Mouse (Mus musculus) thymus, postnatal 0 days (tissue): ENCODE data around the gene Ccnl2. TPM values are rescaled to one million over a fixed set of nuclear protein-coding genes. Genes with fewer than 3 reads are reported as not detected.
A peak's percentile ranks its signal among the peaks of the same experiment; 100 is the strongest.

ENCODE experiments used
- DNase-seq: peaks from one replicate; pipeline ENCODE4 v3.0.0-alpha.2; 2015; ENCODE audit warnings: low spot score
- microRNA-seq: library from miRNA; unstranded; fragments of <30 nt; microRNA quantifications from one replicate; pipeline ENCODE4, GENCODE M21; 2016; ENCODE audit warnings: borderline number of aligned reads
- polyA plus RNA-seq: library from polyadenylated mRNA; unstranded; fragments of >200 nt; fragmentation: Nextera tagmentation; extraction: Ambion mirVana; gene quantifications from 2 replicates; pipeline ENCODE4 v1.2.1, GENCODE M21; 2015

The Ccnl2 gene
- polyA plus RNA-seq, 1 experiment from 2014 or later, result 162 TPM

GRCm38 (mm10) chr4:155861787-155862186, 49.5 kb downstream of the Ccnl2 start:
- no peak for DNase-seq

- no peak for DNase-seq
Measured at GRCm38 (mm10) chr4:155863001-155863400, 50.7 kb downstream of the Ccnl2 start, which contains the start of gene Tas1r3. Tas1r3 (minus strand) TSS chr4:155863362.

GRCm38 (mm10) chr4:155868614-155869298, 56.5 kb downstream of the Ccnl2 start:
- no peak for DNase-seq

- peak; percentile 95 for DNase-seq
Measured at GRCm38 (mm10) chr4:155869317-155870033, 57.2 kb downstream of the Ccnl2 start, which contains the start of the genes Cptp and Ints11. Cptp (minus strand) TSS chr4:155869440. Ints11 (plus strand) TSS chr4:155869546.

- no peak for DNase-seq
Measured at GRCm38 (mm10) chr4:155871404-155871803, 59.1 kb downstream of the Ccnl2 start.

Small RNAs within 50 kb of the gene (microRNA-seq; reads per million reads assigned to microRNA genes)
- not detected for gene Gm27743

Other genes starting within 250 kb of the Ccnl2 start
- gene Slc35e2, start 211.1 kb upstream of the Ccnl2 start, polyA plus RNA-seq, result 6.3 and 7.5 TPM in 2 replicates
- 65.7 and 76.3 TPM in 2 replicates for gene Cdk11b, start 187.6 kb upstream of the Ccnl2 start, polyA plus RNA-seq
- not detected in 2 replicates for gene Gm10563, start 167.1 kb upstream of the Ccnl2 start, polyA plus RNA-seq
- 7.5 and 8.3 TPM in 2 replicates for gene Mmp23, start 159.1 kb upstream of the Ccnl2 start, polyA plus RNA-seq
- 14.2 and 14.4 TPM in 2 replicates for gene Mib2, start 143.3 kb upstream of the Ccnl2 start, polyA plus RNA-seq
- 4.4 and 5.2 TPM in 2 replicates for gene Fndc10, start 118.1 kb upstream of the Ccnl2 start, polyA plus RNA-seq
- gene Ssu72, start 107.7 kb upstream of the Ccnl2 start, polyA plus RNA-seq, result 194 and 202 TPM in 2 replicates
- gene Tmem240, start 77.7 kb upstream of the Ccnl2 start, polyA plus RNA-seq, result 1.1 and 1.4 TPM in 2 replicates
- 61.6 and 63.9 TPM in 2 replicates for gene Atad3a, start 51.4 kb upstream of the Ccnl2 start, polyA plus RNA-seq
- 8.6 and 9.0 TPM in 2 replicates for gene Vwa1, start 37.8 kb upstream of the Ccnl2 start, polyA plus RNA-seq
- 0.05 and 0.21 TPM in 2 replicates for gene Tmem88b, start 26.6 kb upstream of the Ccnl2 start, polyA plus RNA-seq
- 0.23 and 0.42 TPM in 2 replicates for gene Ankrd65, start 22.1 kb upstream of the Ccnl2 start, polyA plus RNA-seq
- 283 and 286 TPM in 2 replicates for gene Mrpl20, start 9.6 kb upstream of the Ccnl2 start, polyA plus RNA-seq
- gene Aurkaip1, start 18.8 kb downstream of the Ccnl2 start, polyA plus RNA-seq, result 187 and 198 TPM in 2 replicates
- 15.1 and 18.1 TPM in 2 replicates for gene Mxra8, start 27.2 kb downstream of the Ccnl2 start, polyA plus RNA-seq
- 5.7 and 7.6 TPM in 2 replicates for gene Dvl1, start 34.9 kb downstream of the Ccnl2 start, polyA plus RNA-seq
- 0.16 and 0.28 TPM in 2 replicates for gene Tas1r3, start 50.9 kb downstream of the Ccnl2 start, polyA plus RNA-seq
- gene Cptp, start 57.0 kb downstream of the Ccnl2 start, polyA plus RNA-seq, result 9.4 and 11.4 TPM in 2 replicates
- 84.9 and 92.2 TPM in 2 replicates for gene Ints11, start 57.1 kb downstream of the Ccnl2 start, polyA plus RNA-seq
- gene Pusl1, start 79.3 kb downstream of the Ccnl2 start, polyA plus RNA-seq, result 39.9 and 42.5 TPM in 2 replicates
- 9.7 and 11.6 TPM in 2 replicates for gene Acap3, start 79.3 kb downstream of the Ccnl2 start, polyA plus RNA-seq
- gene Ube2j2, start 131.3 kb downstream of the Ccnl2 start, polyA plus RNA-seq, result 117 and 128 TPM in 2 replicates
- gene C1qtnf12, start 149.8 kb downstream of the Ccnl2 start, polyA plus RNA-seq, result 14.9 and 19.3 TPM in 2 replicates
- 8.4 and 10.7 TPM in 2 replicates for gene B3galt6, start 180.2 kb downstream of the Ccnl2 start, polyA plus RNA-seq
- gene Sdf4, start 180.4 kb downstream of the Ccnl2 start, polyA plus RNA-seq, result 187 and 194 TPM in 2 replicates
- 7.9 and 9.5 TPM in 2 replicates for gene Tnfrsf4, start 201.4 kb downstream of the Ccnl2 start, polyA plus RNA-seq
- 13.9 and 14.8 TPM in 2 replicates for gene Tnfrsf18, start 213.7 kb downstream of the Ccnl2 start, polyA plus RNA-seq
- 0.27 and 0.35 TPM in 2 replicates for gene Ttll10, start 246.9 kb downstream of the Ccnl2 start, polyA plus RNA-seq